Mouse (Mus musculus): ENCODE measurements at regions not wholly inside any gene's neighbourhood (a gene's known extent, or its start where the extent isn't known, plus 50 kb on each side); places are given as distances from the start of the nearest gene placed in this dataset.

GRCm38 (mm10) chr10:24357636-24358035 is 134.3 kb downstream of the Moxd1 start:
- H3K36me3 ChIP-seq, result no peaks in the 10 kb centered on the region
- H3K4me1 ChIP-seq, result no peaks in the 10 kb centered on the region
- 16% methylated on average over 3 of the region's 3 CpGs for WGBS
- H3K9ac ChIP-seq, result no peak overlapping the region
- no peak overlapping the region for H3K27ac ChIP-seq
- H3K4me3 ChIP-seq, result no peak overlapping the region
- H3K4me2 ChIP-seq (replicated peaks), result no peak overlapping the region
- H3K27me3 ChIP-seq, result no peaks in the 10 kb centered on the region
- no peak for ATAC-seq (ENCODE audit: low FRiP score, low read depth)
- no peaks in the 10 kb centered on the region for H3K9me3 ChIP-seq

GRCm38 (mm10) chr10:24361424-24361823 is 138.1 kb downstream of the Moxd1 start:
- no peak overlapping the region for H3K27ac ChIP-seq
- no peak overlapping the region for H3K4me3 ChIP-seq
- no peaks in the 10 kb centered on the region for H3K36me3 ChIP-seq
- peaks cover 15% of the 10 kb centered on the region for H3K4me1 ChIP-seq
- ATAC-seq (ENCODE audit: low FRiP score, low read depth), result no peak
- no peak overlapping the region for H3K9ac ChIP-seq
- 70% methylated on average over 3 of the region's 3 CpGs for WGBS
- no peaks in the 10 kb centered on the region for H3K27me3 ChIP-seq
- H3K4me2 ChIP-seq (replicated peaks), result no peak overlapping the region
- H3K9me3 ChIP-seq, result no peaks in the 10 kb centered on the region

- H3K9ac ChIP-seq, result no peak overlapping the region
- 65% methylated on average over 5 of the region's 5 CpGs for WGBS
- peaks cover 15% of the 10 kb centered on the region for H3K4me1 ChIP-seq
- H3K9me3 ChIP-seq, result no peaks in the 10 kb centered on the region
- H3K27me3 ChIP-seq, result no peaks in the 10 kb centered on the region
- no peak overlapping the region for H3K4me3 ChIP-seq
- ATAC-seq (ENCODE audit: low FRiP score, low read depth), result peak; percentile 54; the same call in 1 of the 2 replicates
- no peaks in the 10 kb centered on the region for H3K36me3 ChIP-seq
- H3K4me2 ChIP-seq (replicated peaks), result no peak overlapping the region
- no peak overlapping the region for H3K27ac ChIP-seq
These were observed 142.1 kb downstream of the Moxd1 start for GRCm38 (mm10) chr10:24365369-24365768.

GRCm38 (mm10) chr10:24367010-24367409 is 143.7 kb downstream of the Moxd1 start:
- no peak for ATAC-seq (ENCODE audit: low FRiP score, low read depth)
- Histone ChIP-seq H3K36me3 (no peaks in the 10 kb centered on the region), H3K4me2 (replicated peaks) (no peak overlapping the region), H3K27ac (no peak overlapping the region), H3K9ac (no peak overlapping the region), H3K9me3 (no peaks in the 10 kb centered on the region), H3K4me1 (peaks cover 15% of the 10 kb centered on the region), H3K27me3 (no peaks in the 10 kb centered on the region), H3K4me3 (no peak overlapping the region)
- 69% methylated on average over 5 of the region's 5 CpGs for WGBS

GRCm38 (mm10) chr10:24373957-24374356 is 150.6 kb downstream of the Moxd1 start:
- 48% methylated on average over 6 of the region's 6 CpGs for WGBS
- no peaks in the 10 kb centered on the region for H3K9me3 ChIP-seq
- ATAC-seq (ENCODE audit: low FRiP score, low read depth), result no peak

GRCm38 (mm10) chr10:24379291-24379690 is 156.0 kb downstream of the Moxd1 start:
- no peak overlapping the region for H3K9ac ChIP-seq
- H3K36me3 ChIP-seq, result no peaks in the 10 kb centered on the region
- 72% methylated on average over 5 of the region's 5 CpGs for WGBS
- H3K27ac ChIP-seq, result no peak overlapping the region
- no peak for ATAC-seq (ENCODE audit: low FRiP score, low read depth)
- H3K27me3 ChIP-seq, result no peaks in the 10 kb centered on the region
- peaks cover 4% of the 10 kb centered on the region for H3K4me1 ChIP-seq
- no peak overlapping the region for H3K4me2 ChIP-seq (replicated peaks)
- no peaks in the 10 kb centered on the region for H3K9me3 ChIP-seq
- H3K4me3 ChIP-seq, result no peak overlapping the region

More at GRCm38 (mm10) chr10:24373957-24374356, 150.6 kb downstream of the Moxd1 start:
- Histone ChIP-seq H3K27ac (no peak overlapping the region), H3K4me2 (replicated peaks) (no peak overlapping the region), H3K27me3 (no peaks in the 10 kb centered on the region), H3K9ac (no peak overlapping the region), H3K4me1 (no peaks in the 10 kb centered on the region), H3K36me3 (no peaks in the 10 kb centered on the region), H3K4me3 (no peak overlapping the region)

- no peak overlapping the region for H3K4me2 ChIP-seq (replicated peaks)
- ATAC-seq (ENCODE audit: low FRiP score, low read depth), result no peak
These were observed 157.4 kb downstream of the Moxd1 start for GRCm38 (mm10) chr10:24380478-24381273.

GRCm38 (mm10) chr10:24381917-24382316 is 158.6 kb downstream of the Moxd1 start:
- H3K4me3 ChIP-seq, result no peak overlapping the region
- no peaks in the 10 kb centered on the region for H3K36me3 ChIP-seq
- H3K9ac ChIP-seq, result no peak overlapping the region
- H3K4me2 ChIP-seq (replicated peaks), result no peak overlapping the region
- no peak for ATAC-seq (ENCODE audit: low FRiP score, low read depth)
- H3K4me1 ChIP-seq, result peaks cover 4% of the 10 kb centered on the region
- 22% methylated on average over 4 of the region's 4 CpGs for WGBS
- H3K9me3 ChIP-seq, result no peaks in the 10 kb centered on the region
- H3K27ac ChIP-seq, result no peak overlapping the region
- no peaks in the 10 kb centered on the region for H3K27me3 ChIP-seq

More at GRCm38 (mm10) chr10:24380478-24381273, 157.4 kb downstream of the Moxd1 start:
- no peaks in the 10 kb centered on the region for H3K27me3 ChIP-seq
- no peak overlapping the region for H3K4me3 ChIP-seq
- no peak overlapping the region for H3K9ac ChIP-seq
- no peaks in the 10 kb centered on the region for H3K36me3 ChIP-seq
- H3K4me1 ChIP-seq, result peaks cover 4% of the 10 kb centered on the region
- H3K27ac ChIP-seq, result no peak overlapping the region
- H3K9me3 ChIP-seq, result no peaks in the 10 kb centered on the region
- 57% methylated on average over 4 of the region's 4 CpGs for WGBS

- Histone ChIP-seq H3K9me3 (no peaks in the 10 kb centered on the region), H3K4me3 (no peak overlapping the region), H3K4me1 (peaks cover 9% of the 10 kb centered on the region), H3K36me3 (no peaks in the 10 kb centered on the region), H3K4me2 (replicated peaks) (no peak overlapping the region), H3K9ac (no peak overlapping the region), H3K27ac (no peak overlapping the region), H3K27me3 (no peaks in the 10 kb centered on the region)
- no peak for ATAC-seq (ENCODE audit: low FRiP score, low read depth)
- WGBS, result 57% methylated on average over 2 of the region's 2 CpGs
These were observed 160.7 kb downstream of the Moxd1 start for GRCm38 (mm10) chr10:24384061-24384460.

GRCm38 (mm10) chr10:24388229-24388628 is 164.9 kb downstream of the Moxd1 start:
- ATAC-seq (ENCODE audit: low FRiP score, low read depth), result no peak
- H3K9ac ChIP-seq, result no peak overlapping the region
- WGBS, result 53% methylated on average over 2 of the region's 2 CpGs
- H3K27me3 ChIP-seq, result no peaks in the 10 kb centered on the region
- H3K4me1 ChIP-seq, result peaks cover 9% of the 10 kb centered on the region
- H3K9me3 ChIP-seq, result no peaks in the 10 kb centered on the region
- H3K4me3 ChIP-seq, result no peak overlapping the region
- H3K4me2 ChIP-seq (replicated peaks), result no peak overlapping the region
- no peaks in the 10 kb centered on the region for H3K36me3 ChIP-seq
- no peak overlapping the region for H3K27ac ChIP-seq

- Histone ChIP-seq H3K36me3 (no peaks in the 10 kb centered on the region), H3K4me3 (no peak overlapping the region), H3K4me2 (replicated peaks) (no peak overlapping the region), H3K27me3 (no peaks in the 10 kb centered on the region), H3K4me1 (peaks cover 6% of the 10 kb centered on the region; the same call in 1 of the 2 replicates), H3K27ac (no peak overlapping the region), H3K9me3 (no peaks in the 10 kb centered on the region), H3K9ac (no peak overlapping the region)
- 78% methylated on average over 6 of the region's 6 CpGs for WGBS
- no peak for ATAC-seq (ENCODE audit: low FRiP score, low read depth)
These were observed 167.7 kb downstream of the Moxd1 start for GRCm38 (mm10) chr10:24391039-24391438.

- 63% methylated on average over 3 of the region's 3 CpGs for WGBS
- Histone ChIP-seq H3K4me1 (peaks cover 10% of the 10 kb centered on the region; the same call in 1 of the 2 replicates), H3K4me2 (replicated peaks) (no peak overlapping the region), H3K9ac (no peak overlapping the region), H3K36me3 (no peaks in the 10 kb centered on the region), H3K4me3 (no peak overlapping the region), H3K27me3 (no peaks in the 10 kb centered on the region), H3K9me3 (no peaks in the 10 kb centered on the region), H3K27ac (no peak overlapping the region)
- ATAC-seq (ENCODE audit: low FRiP score, low read depth), result no peak
These were observed 168.7 kb downstream of the Moxd1 start for GRCm38 (mm10) chr10:24392066-24392465.

Measured in limb, embryonic 13.5 days (tissue).